Mouse (Mus musculus) testis, postnatal 10 days (tissue): ENCODE results near the gene Arhgef28.
A peak's percentile ranks its signal among the peaks of the same experiment; 100 is the strongest.

Source experiments
- DNase-seq: peaks from one replicate; pipeline ENCODE4 v3.0.0; 2021; ENCODE audit warnings: low spot score

The Arhgef28 gene

DNA sequence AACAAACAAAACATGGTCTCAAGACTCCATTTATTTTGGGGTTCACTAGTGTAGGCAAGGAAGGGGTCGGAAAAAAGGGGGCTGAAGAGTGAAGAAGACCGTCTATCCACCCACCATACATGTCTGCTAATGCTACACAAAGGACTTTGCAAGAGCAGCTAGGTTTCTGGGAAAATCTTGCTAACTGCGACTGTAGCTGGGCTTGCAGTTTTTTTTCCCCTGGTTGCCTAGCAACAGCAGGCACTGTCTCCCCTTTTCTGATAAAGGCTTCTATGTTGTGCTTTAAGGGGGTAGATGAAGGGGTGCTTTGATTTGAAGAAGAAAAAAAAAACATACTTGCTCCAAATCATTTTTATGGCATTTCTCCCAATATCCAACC, 305.9 kb downstream of the Arhgef28 start:
- no peak for DNase-seq

DNA sequence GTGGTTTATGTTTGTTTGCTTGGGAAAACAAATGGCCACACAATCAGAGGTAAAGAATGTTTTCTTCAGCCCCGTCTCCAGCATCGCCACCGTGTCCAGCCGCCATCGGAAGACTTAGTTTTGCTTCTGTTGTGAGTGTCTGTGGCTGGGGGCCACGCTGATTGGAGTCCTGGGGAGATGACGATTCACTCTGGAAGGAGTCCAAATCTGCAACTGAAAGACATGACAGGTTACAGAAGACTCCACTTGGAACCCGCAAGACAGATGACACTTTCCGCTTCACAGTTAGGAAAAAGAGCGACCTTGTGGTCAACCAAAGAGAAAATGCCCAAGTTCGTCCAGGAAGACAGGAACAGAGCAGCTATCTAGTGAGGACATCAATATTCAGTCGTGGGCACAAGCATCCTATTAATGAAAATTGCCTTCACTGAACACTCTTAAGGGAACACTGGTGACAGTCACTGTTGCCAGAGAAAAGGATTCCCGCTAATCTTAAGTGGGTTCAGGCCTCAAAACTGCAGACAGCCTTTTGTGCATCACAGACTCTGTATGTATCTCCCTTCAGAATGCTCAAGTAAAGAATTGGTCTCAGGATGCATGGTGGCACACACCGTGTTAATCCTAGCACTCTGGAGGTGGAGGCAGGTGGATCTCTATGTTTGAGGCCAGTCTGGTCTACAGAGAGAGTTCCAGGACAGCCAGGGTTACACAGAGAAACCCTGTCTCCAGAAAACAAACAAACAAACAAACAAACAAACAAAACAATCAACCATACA, 306.4 kb downstream of the Arhgef28 start:
- no peak for DNase-seq

DNA sequence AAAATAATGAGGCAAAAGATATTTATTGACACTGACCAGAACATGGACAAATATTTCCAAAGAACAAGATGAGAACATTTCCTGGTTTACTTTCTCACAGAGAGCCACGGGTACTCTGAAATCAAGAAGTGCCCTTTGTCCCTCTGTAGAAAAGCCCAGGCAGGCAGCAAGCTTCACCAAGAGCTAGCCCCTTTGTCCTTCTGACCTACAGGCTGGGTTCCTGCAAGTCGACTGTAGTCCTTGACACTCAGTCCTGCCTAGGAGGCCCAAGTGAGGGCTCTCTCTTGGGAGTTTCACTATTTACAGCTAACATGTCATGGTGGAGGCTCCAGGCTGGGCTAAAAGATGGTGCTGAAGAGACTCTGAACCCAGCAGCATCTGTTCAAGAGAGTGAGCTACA, 307.6 kb downstream of the Arhgef28 start:
- DNase-seq: no peak

DNA sequence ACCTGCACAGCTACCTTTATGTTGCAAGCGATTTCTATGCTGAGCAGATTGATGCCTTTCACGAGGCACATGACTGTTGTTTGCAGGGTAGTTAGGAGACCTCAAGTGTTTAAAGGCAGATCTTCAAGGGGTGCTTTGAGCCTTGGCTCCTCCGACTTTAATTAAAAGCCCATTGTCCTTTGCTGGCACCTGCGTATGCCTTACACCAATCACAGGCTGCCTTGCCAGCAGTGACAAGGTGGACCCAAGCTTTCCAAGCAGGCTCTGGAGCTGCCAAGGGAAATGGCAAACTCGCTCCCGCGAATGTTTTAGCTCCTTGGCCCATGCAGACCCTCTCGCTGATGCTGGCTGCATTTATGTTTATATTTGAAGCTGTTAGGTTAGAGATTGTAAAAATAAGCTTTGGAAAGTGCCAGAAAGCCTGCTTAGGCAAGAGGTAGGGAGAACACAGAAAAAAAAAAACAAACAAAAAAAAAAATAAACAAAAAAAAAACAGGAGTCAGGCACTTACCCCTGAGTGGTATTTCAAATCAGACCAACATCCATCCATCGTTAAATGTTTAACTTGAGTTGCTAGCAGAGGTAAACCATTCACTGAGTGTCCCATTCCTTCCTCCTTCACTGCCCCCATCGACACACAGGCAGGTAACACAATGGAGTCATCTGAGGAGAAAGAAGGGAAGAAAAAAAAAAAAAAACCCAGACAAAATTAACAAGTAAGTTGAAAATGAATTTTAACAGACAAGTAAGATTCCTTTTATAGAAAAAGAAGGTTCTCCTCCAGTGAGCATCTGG, 313.0 kb downstream of the Arhgef28 start:
- DNase-seq: no peak

DNA sequence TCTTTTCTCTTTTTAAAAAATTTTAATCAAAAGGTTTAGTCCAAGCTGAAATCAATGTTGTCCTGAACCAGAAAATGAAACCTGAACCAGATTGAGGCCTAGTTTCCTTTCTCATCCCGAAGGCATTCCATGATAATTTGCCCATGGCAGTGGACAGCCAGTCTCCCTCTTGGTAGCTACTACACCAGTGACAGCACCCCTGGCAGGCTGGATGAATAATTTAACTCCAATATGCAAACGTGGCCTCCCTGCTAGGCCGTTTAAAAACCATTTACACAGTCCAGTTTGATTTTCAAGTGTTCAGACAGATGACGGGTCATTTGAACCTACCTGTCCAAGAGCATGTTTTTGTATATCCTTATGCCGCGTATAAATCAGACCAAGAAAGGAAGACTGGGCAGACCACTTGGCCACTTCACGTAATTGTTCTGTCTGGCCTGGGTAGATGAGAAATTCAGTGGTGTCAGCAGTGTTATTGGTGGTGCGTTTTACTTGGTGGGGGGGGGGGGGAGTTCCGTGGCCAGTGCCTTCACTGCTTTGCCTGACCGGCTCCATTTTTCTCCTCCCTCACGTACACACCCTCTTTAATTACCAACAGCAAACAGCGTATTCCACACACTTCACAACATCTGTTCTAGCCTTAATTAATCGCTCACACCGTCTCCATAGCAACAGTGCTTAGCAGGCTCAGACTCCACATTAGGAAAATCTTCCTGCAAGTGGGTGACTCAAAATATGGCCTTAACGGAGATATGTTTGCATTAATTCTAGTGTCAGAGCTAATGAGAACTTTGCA, 314.0 kb downstream of the Arhgef28 start:
- DNase-seq: no peak

DNA sequence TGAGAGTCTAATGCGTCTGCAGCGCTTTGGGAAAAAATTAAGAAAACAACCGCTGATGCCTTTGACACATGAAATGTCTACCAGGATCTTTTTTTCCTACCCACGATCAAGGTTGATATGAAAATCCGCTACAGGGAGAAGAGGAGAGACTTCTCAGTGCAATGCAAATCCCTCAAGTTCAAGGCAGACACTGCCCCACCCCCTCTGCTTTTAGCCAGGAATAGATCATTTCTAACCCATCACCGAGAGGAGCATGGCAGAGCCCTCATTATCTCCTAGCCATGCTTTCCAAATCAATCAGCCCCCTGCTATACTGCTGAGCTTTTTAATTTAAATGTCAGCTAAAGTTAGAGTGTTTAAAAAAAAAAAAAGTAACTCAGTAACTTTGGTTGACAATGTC, 318.2 kb downstream of the Arhgef28 start:
- DNase-seq: no peak

DNA sequence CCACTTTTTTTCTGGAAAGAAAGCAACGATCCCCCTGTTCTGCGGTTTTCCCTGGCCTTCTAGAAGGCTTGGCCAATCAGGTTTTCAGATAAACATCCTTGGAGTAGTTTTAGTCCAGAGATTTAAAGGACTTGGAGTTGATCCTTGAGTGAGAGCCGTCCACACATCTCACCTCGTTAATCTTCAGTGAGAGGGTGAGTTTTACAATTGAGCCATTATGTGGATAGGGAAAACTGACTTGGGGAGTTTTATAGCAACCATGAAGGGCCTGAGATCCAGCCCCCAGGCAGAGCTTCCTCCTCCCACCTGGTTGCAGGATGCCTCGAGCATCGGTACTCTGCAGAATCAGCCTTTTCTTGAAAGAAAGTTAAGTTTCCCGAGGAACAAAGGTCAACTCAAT, 318.7 kb downstream of the Arhgef28 start:
- DNase-seq: no peak

DNA sequence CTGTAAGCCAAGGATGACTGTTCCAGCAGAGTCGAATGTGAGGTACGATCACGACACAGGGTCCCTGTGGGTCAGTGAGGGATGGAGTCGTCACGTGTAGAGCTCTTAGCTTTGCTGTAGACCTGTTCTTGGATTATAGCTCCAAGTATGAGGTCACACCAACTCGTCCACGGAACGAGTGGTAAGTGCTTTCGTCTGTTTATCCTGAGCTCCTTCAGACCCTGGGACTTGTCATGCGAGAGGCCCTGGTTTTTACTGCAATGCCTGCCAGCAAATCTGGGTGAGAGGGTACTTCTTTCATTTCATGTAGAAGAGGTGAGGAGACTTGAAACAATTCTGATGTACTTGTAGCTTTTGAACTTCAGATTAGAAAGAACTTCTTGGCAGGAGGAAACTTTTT, 322.6 kb downstream of the Arhgef28 start:
- DNase-seq: no peak

DNA sequence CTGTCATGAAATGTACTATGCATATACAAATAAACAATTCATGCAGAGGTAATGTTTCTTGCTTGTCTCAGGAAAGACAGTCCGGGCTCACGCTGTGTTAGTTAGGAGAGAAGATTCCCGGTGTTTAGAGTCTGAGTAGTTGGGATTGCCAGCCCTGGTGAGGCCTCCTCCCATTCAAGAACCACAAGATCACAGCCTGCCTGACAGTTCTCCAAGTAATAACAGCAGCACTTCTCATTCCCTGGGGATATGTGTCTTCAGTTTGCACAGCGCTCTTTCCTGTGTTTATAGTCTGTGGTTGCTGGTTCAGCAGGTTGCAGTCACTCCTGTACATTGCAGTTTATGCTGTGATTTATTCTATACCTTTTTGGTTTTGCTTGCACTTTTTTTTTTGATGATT, 329.8 kb downstream of the Arhgef28 start:
- no peak for DNase-seq

DNA sequence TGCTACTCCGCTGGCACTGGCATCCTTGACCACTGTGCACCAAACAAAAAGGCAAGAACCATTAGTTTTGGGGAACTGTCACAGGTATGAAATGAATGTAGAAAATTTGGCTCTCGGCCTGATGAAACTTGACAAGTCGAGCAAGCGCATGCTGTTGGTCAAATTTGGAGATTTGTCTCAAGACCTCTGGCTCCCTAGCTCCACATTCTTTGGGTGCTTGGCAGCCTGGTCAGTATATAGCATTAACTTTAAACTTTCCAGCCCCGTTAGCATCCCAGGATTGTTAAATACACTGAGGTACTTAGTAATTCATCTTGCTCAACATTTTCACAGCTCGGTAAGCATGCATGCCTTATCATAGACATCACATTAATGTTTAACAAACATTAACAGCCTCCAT, 330.2 kb downstream of the Arhgef28 start:
- DNase-seq: no peak

DNA sequence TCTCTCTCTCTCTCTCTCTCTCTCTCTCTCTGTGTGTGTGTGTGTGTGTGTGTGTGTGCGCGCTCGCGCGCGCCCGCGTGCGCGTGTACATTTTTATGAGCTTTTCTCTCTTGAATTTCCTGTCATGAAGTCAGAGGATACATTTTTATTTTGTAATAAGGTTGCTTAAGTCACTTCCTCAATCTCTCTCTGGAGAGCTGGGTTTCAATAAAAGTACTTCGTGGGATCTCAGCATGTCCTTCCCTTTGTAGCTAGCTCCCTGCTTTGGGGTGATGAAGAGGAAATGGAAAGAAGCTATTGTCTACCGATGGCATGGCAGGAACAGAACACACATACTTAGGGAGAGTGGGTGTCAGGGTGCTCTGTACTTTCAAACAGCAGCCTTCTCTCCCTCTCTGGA, 336.8 kb downstream of the Arhgef28 start:
- DNase-seq: no peak

DNA sequence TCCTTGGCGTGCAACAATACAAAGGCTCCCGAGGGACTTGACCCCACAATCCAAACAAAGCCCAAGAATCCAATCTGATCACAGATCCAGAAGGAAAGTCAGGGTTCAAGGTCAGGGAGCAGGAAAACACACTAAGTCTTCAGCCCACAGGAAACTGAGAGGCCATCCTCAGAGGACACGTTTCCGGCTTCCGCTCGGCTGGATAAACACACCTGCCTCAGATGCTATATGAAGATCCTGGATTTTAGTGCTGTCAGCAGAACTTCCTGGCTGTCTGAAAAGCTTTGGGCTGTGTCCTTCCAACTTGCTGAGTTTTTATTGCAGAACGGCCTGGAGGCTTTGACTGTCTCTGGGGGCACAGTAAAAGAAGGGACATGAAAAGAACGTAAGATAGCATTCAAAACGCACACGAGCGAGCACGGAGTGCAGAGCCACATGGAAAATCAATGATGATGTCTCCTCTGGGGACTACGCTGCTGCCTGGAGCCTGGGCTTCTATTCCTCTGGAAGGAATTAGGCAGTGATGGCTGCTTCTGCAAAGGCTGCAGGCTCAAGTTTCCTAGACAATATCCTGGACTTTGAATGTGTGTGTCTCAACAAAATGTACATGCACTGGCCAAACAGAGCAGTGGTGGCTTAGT, 338.8 kb downstream of the Arhgef28 start:
- DNase-seq: no peak

DNA sequence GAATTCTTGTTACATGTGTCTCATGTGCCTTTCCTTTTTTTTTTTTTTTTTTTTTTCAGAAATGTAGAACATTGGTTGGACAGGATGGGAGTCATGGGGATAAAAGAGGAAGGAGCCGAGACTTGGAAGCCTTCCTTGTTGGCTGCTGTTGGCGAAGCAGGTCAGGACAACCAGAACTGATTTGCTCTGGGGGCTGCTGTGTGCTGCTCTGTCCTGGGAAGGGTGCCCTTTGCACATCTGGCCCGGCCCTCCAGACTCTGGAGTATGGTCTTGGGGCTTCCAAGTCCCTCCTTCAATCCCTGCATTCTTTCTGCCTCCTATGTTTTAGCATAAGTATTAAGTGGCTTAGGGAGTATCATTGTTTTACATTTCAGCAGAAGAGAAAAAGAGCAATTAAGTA, 347.2 kb downstream of the Arhgef28 start:
- DNase-seq: peak; percentile 48

DNA sequence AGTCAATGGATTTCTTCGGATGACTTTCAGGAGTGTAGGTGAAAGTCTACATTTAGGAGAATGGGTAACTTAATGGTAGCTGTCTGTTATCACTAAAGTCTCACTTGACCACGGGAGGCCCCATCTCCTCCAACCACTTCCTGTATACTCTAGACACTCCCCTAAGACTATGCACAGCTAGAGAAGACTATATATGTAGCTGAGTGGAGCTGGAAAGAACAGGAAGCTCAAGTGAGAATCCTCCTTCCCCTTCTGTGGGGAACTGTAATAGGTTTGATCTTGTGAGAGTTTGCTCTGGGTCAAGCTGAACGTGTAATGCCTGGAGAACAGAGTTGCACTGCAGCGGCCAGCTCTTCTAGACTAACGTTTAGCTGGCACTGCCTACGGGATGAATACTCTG, 348.4 kb downstream of the Arhgef28 start:
- DNase-seq: no peak

DNA sequence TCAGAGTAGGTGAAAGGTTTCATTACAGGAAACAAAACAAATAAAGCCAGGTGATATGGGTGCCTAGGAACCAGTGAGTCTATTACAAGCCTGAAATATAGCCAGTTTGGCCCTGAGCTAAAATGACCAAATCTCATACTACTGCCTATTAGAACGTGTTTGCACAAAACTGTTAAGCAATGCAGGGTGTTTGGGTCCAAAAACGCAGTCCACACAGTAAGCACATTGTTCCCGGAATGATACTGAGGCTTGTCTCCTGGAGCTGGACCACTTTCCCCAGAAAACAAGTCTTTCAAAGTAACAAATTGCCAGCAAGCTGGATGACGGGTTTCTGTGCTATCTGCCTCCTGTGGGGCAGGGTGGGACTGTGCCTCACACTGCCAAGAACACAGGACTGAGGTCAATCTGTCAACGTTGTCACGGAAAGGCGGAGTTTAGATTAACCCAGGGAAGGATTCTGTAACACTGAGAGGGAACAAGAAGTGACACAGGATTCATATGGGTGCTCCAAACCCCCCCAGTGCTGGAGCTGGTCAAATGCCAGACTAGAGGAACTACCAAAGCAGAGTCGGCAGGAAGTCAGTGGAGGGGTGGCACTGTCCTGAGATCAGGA, 352.8 kb downstream of the Arhgef28 start:
- peak; percentile 50 for DNase-seq
